Mouse (Mus musculus) midbrain, embryonic 10.5 days (tissue): ENCODE results near the gene Hba-a1. TPM values are rescaled to one million over a fixed set of nuclear protein-coding genes. Genes with fewer than 3 reads are reported as not detected.

ENCODE experiments used
- polyA plus RNA-seq: library from polyadenylated mRNA; unstranded; fragments of >200 nt; fragmentation: Nextera tagmentation; extraction: Ambion mirVana; gene quantifications from 2 replicates; pipeline ENCODE4 v1.2.1, GENCODE M21; 2016

Hba-a1 gene
- polyA plus RNA-seq, 1 experiment from 2014 or later: 2,239 TPM

Other genes starting within 250 kb of the Hba-a1 start
- gene Il9r, start 83.2 kb upstream of the Hba-a1 start, polyA plus RNA-seq: 0.05 TPM in 1 of 2 replicates, not detected in the other
- gene Snrnp25, start 78.1 kb upstream of the Hba-a1 start, polyA plus RNA-seq: 94.7 and 107 TPM in 2 replicates
- 25.1 and 26.2 TPM in 2 replicates for gene Rhbdf1, start 61.2 kb upstream of the Hba-a1 start, polyA plus RNA-seq
- gene Mpg, start 57.0 kb upstream of the Hba-a1 start, polyA plus RNA-seq: 30.6 and 32.0 TPM in 2 replicates
- gene Nprl3, start 15.8 kb upstream of the Hba-a1 start, polyA plus RNA-seq: 42.6 and 45.3 TPM in 2 replicates
- gene Hba-x, start 7.1 kb upstream of the Hba-a1 start, polyA plus RNA-seq: 2,848 and 3,100 TPM in 2 replicates
- 5.8 and 6.6 TPM in 2 replicates for gene Hbq1b, start 3.5 kb downstream of the Hba-a1 start, polyA plus RNA-seq
- gene Hba-a2, start 13.0 kb downstream of the Hba-a1 start, polyA plus RNA-seq: 3,984 and 4,102 TPM in 2 replicates
- gene Hbq1a, start 16.6 kb downstream of the Hba-a1 start, polyA plus RNA-seq: not detected in 2 replicates
- gene Sh3pxd2b, start 64.3 kb downstream of the Hba-a1 start, polyA plus RNA-seq: 25.7 and 32.7 TPM in 2 replicates
- 60.9 and 62.3 TPM in 2 replicates for gene Ubtd2, start 171.9 kb downstream of the Hba-a1 start, polyA plus RNA-seq
- 0.32 TPM in 1 of 2 replicates, not detected in the other for gene Efcab9, start 248.6 kb downstream of the Hba-a1 start, polyA plus RNA-seq
- 1.5 and 2.1 TPM in 2 replicates for gene Stk10, start 249.8 kb downstream of the Hba-a1 start, polyA plus RNA-seq